Mouse (Mus musculus): ENCODE data around the gene Col4a2.

- no peak for TF ChIP-seq POLR2A (IDR thresholded peaks at IDR 0.05; ENCODE audit: low read depth, low read length)
- no peak for TF ChIP-seq CTCF (IDR thresholded peaks at IDR 0.05; ENCODE audit: extremely low read depth, insufficient read depth, insufficient read length, insufficient replicate concordance)
Observed at GRCm38 (mm10) chr8:11300436-11300835, 12.2 kb upstream of the Col4a2 start.
